Mouse (Mus musculus) limb, embryonic 12.5 days (tissue): ENCODE data around the gene Gm48552. TPM values are rescaled to one million over a fixed set of nuclear protein-coding genes. Genes with fewer than 3 reads are reported as not detected.
A peak's percentile ranks its signal among the peaks of the same experiment; 100 is the strongest.

ENCODE experiments used
- ATAC-seq: fragments of 200-750 bp; cut with Nextera tagmentation; 2 replicates; pipeline ENCODE4 v1.8.0; 2017; ENCODE audit warnings: low read depth, moderate TSS enrichment; ENCODE audit not compliant: insufficient number of reproducible peaks, insufficient read depth, low FRiP score, low TSS enrichment
- H3K27ac ChIP-seq: fragments of 300-500 bp; sonication (generic); 2 replicates; pipeline ENCODE4 v1.5.1; 2016; ENCODE audit warnings: mild to moderate bottlenecking, moderate library complexity
- H3K27me3 ChIP-seq: fragments of 300-500 bp; sonication (generic); 2 replicates; pipeline ENCODE4 v1.6.1; 2016; ENCODE audit warnings: mild to moderate bottlenecking, moderate library complexity
- H3K36me3 ChIP-seq: fragments of 300-500 bp; sonication (generic); 2 replicates; pipeline ENCODE4 v1.6.1; 2016; ENCODE audit warnings: mild to moderate bottlenecking, moderate library complexity
- H3K4me1 ChIP-seq: fragments of 300-500 bp; sonication (generic); replicated peaks from 2 replicates; pipeline ENCODE4 v1.6.1; 2016
- H3K4me2 ChIP-seq: fragments of 300-500 bp; sonication (generic); 2 replicates; pipeline ENCODE4 v1.6.1; 2016; ENCODE audit warnings: mild to moderate bottlenecking, moderate library complexity
- H3K4me3 ChIP-seq: fragments of 300-500 bp; sonication (generic); replicated peaks from 2 replicates; pipeline ENCODE4 v1.5.1; 2016; ENCODE audit warnings: mild to moderate bottlenecking
- H3K9ac ChIP-seq: fragments of 300-500 bp; sonication (generic); replicated peaks from 2 replicates; pipeline ENCODE4 v1.6.1; 2016; ENCODE audit warnings: mild to moderate bottlenecking, moderate library complexity
- H3K9me3 ChIP-seq: fragments of 300-500 bp; sonication (generic); 2 replicates; pipeline ENCODE4 v1.6.1; 2016; ENCODE audit warnings: mild to moderate bottlenecking, moderate library complexity
- WGBS: fragments of 180-500 bp; shearing (Covaris S2); methylation state at CpG from one replicate; pipeline ENCODE4 v1.1.7; 2016; 5-methylcytosine and 5-hydroxymethylcytosine counted together
- polyA plus RNA-seq: library from polyadenylated mRNA; unstranded; fragments of >200 nt; fragmentation: Nextera tagmentation; extraction: Ambion mirVana; gene quantifications from 2 replicates; pipeline ENCODE4 v1.2.1, GENCODE M21; 2016

The Gm48552 gene
- polyA plus RNA-seq, 1 experiment from 2014 or later: 3.1 TPM

- peak; percentile 11; the same call in 1 of the 2 replicates for ATAC-seq
- no peaks in the 10 kb centered on the region for H3K36me3 ChIP-seq
- H3K9me3 ChIP-seq: peaks cover 6% of the 10 kb centered on the region; the same call in 1 of the 2 replicates
- H3K27me3 ChIP-seq: peaks cover 77% of the 10 kb centered on the region
- H3K27ac ChIP-seq: peak overlapping the region; percentile 91
- peak overlapping the region; percentile 76 for H3K4me3 ChIP-seq
- H3K9ac ChIP-seq: peak overlapping the region; percentile 81
- peak overlapping the region; percentile 93 for H3K4me2 ChIP-seq
- H3K4me1 ChIP-seq: peaks cover 52% of the 10 kb centered on the region
- WGBS: under 1% methylated on average over 20 of the region's 20 CpGs
These were observed 40.8 kb downstream of the Gm48552 start for GRCm38 (mm10) chr10:81429605-81430061.

- ATAC-seq: no peak
- H3K4me3 ChIP-seq: peak overlapping the region; percentile 76
- peak overlapping the region; percentile 91 for H3K27ac ChIP-seq
- peak overlapping the region; percentile 81 for H3K9ac ChIP-seq
- H3K9me3 ChIP-seq: peaks cover 6% of the 10 kb centered on the region; the same call in 1 of the 2 replicates
- peaks cover 46% of the 10 kb centered on the region for H3K4me1 ChIP-seq
- 0% methylated on average over 48 of the region's 89 CpGs for WGBS
- H3K4me2 ChIP-seq: peak overlapping the region; percentile 93
- H3K36me3 ChIP-seq: no peaks in the 10 kb centered on the region
- H3K27me3 ChIP-seq: peaks cover 72% of the 10 kb centered on the region
These were observed 41.5 kb downstream of the Gm48552 start for GRCm38 (mm10) chr10:81430141-81430830.

- Histone ChIP-seq H3K4me1 (peaks cover 39% of the 10 kb centered on the region), H3K4me2 (peak overlapping the region; percentile 93), H3K9ac (peak overlapping the region; percentile 81), H3K36me3 (no peaks in the 10 kb centered on the region), H3K27ac (peak overlapping the region; percentile 91), H3K4me3 (peak overlapping the region; percentile 76), H3K9me3 (peaks cover 6% of the 10 kb centered on the region; the same call in 1 of the 2 replicates), H3K27me3 (peaks cover 68% of the 10 kb centered on the region)
- WGBS: 1% methylated on average over 58 of the region's 70 CpGs
- ATAC-seq: no peak
These were observed 42.2 kb downstream of the Gm48552 start for GRCm38 (mm10) chr10:81430831-81431525.

DNA sequence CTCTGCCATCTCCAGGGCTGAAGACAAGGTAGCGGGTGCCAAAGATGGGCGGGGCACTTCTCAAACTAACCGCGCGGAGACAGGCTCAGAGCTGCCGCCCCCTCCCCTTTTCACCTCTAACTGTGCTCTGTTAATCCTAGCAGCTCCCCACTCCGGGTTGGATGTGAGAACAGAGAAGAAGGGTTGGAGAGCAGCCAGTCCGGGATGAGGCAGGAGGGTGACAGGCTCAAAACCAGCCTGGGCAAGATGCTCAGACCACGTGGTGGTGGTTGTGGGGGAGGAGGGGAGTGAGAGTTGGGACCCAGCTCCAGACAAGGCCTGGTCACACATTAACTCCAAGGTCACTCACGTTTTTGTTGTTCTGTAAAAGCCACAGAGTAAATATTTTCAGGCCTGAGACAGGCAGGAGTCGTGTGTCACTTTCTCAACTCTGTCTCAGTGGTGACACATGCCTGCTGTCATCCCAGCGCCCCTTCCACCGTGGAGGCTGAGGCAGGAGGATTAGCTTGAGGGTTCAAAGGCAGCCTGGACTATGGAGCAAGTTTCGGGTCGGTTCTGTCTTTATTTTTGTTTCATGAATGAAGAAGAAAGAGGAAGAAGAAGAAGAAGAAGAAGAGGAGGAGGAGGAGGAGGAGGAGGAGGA, 42.8 kb downstream of the Gm48552 start:
- H3K9me3 ChIP-seq: peaks cover 6% of the 10 kb centered on the region; the same call in 1 of the 2 replicates
- H3K4me1 ChIP-seq: peaks cover 32% of the 10 kb centered on the region
- H3K4me3 ChIP-seq: peak overlapping the region; percentile 76
- peaks cover 62% of the 10 kb centered on the region for H3K27me3 ChIP-seq
- no peak overlapping the region for H3K9ac ChIP-seq
- peak overlapping the region; percentile 93 for H3K4me2 ChIP-seq
- 13% methylated on average over 15 of the region's 15 CpGs for WGBS
- no peak overlapping the region for H3K27ac ChIP-seq
- no peak for ATAC-seq
- H3K36me3 ChIP-seq: no peaks in the 10 kb centered on the region

DNA sequence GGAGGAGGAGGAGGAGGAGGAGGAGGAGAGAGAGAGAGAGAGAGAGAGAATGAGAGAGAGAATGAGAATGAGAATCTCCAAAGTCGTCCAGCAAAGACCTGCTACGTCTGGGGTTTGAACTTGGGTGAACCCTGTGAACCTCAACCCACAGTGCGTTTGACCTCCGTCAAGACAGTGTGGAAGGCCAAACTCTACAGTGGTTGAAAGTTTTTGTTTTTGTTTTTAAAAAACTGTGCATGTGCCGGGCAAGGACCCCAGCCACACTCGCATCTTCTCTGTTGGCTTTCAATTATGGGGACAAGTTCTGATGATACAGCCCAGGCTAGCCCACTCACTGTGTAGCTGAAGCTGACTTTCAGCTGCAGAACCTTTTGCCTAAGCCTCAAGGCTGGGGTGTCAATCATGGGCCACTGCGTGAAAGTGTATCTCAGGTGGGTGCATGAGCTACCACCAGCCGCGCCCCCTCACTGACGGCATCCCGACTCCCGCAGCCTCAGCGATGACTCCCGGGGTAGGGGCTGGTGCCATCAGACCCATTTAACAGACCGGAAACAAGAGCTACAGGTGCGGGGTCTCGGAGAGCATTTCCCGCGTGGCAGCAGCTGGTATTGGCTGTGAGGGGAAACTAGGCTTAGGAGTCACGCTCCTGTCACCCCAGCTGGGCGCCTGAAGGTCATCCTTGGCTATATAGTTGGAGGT, 43.5 kb downstream of the Gm48552 start:
- Histone ChIP-seq H3K27me3 (peaks cover 55% of the 10 kb centered on the region), H3K9me3 (peaks cover 6% of the 10 kb centered on the region; the same call in 1 of the 2 replicates), H3K27ac (no peak overlapping the region), H3K4me1 (peaks cover 26% of the 10 kb centered on the region), H3K4me3 (no peak overlapping the region; the same call in 1 of the 2 replicates), H3K9ac (no peak overlapping the region), H3K4me2 (peak overlapping the region; percentile 47), H3K36me3 (no peaks in the 10 kb centered on the region)
- no peak for ATAC-seq
- WGBS: 65% methylated on average over 21 of the region's 21 CpGs

- H3K9ac ChIP-seq: no peak overlapping the region
- H3K27me3 ChIP-seq: peaks cover 49% of the 10 kb centered on the region
- no peak overlapping the region for H3K27ac ChIP-seq
- H3K9me3 ChIP-seq: peaks cover 6% of the 10 kb centered on the region; the same call in 1 of the 2 replicates
- peak overlapping the region; percentile 19; the same call in 1 of the 2 replicates for H3K4me3 ChIP-seq
- WGBS: 6% methylated on average over 17 of the region's 17 CpGs
- peaks cover 24% of the 10 kb centered on the region for H3K4me1 ChIP-seq
- no peaks in the 10 kb centered on the region for H3K36me3 ChIP-seq
- ATAC-seq: peak; percentile 69
- H3K4me2 ChIP-seq: peak overlapping the region; percentile 47
These were observed 44.1 kb downstream of the Gm48552 start for GRCm38 (mm10) chr10:81432868-81433262.

DNA sequence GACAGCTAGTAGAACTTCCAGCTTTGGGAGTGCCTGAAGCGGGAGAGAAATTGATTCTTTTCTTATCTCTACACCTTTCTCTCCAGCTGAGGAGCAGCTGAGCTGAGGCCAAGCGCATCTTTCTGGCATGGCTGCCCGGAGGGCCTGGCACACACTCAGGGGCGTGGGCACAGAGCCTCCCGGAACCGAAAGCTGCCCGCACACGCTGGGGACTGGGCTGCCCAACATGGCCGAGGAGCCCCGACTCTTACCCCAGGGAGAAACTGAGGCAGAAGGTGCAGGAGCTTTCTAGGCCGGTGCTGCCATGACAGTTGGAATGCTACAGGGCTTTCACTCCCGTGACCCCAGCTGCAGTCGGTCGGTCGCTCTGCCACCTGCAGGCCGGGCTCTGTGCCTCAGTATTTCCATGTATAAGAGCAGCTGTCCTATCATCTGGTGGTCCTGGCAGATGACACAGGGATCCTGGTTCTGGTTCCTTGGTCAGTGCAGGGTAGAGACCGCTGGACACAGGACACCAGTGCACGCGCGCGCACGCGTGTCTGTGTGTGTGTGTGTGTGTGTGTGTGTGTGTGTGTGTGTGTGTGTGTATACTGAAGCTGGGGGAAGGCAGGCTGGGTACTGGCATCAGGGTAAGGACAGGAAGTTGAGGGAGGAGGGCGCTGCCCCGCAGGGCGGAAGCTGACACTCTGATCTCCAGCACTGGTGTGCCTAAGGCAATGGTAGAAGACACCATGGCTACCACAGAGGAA, 44.9 kb downstream of the Gm48552 start:
- Histone ChIP-seq H3K27ac (no peak overlapping the region), H3K4me1 (peaks cover 24% of the 10 kb centered on the region), H3K4me3 (no peak overlapping the region)

DNA sequence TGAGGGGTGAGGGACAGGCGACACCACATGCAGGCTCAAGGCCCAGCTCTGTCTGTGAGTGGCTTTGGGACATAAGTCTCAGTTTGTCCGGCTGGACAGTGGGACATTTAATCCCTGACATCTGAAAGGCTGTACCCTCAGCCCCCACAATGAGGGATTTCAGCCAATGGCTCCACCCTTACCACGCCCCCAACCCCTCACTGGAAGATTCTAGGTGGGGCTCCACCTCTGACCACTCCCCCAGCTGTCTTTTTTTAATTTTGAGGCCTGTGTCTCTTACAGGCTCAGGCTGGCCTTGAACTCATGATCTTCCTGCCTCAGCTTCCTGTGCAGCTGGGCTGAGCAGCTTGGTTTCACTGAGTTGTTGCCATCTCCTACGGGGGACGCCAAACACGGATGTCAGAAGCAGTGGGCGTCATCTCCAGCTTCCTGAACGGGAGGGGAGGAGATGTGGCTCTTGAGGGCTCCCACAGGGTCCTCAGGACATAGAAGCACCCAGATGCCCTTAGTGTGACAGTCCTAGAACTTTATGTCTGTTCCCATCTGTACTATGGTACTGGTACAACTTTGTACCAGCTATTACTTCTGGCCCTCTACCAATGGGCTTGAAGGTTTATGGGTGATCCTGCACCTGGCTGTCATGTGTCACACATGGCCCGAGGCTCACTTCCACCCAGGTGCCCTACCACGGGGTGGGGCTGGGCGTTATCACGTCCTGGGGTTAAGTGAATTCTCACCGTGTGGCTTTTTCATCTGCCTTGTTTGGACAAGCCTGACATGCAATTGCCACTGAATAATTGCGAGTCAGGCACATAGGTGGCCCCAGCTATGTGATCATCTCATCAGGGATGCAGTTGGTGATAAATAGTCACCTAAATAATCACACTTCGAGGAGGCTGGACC, 45.8 kb downstream of the Gm48552 start:
- Histone ChIP-seq H3K27me3 (peaks cover 33% of the 10 kb centered on the region), H3K27ac (no peak overlapping the region), H3K9ac (no peak overlapping the region), H3K36me3 (no peaks in the 10 kb centered on the region), H3K9me3 (no peaks in the 10 kb centered on the region), H3K4me2 (no peak overlapping the region), H3K4me1 (peaks cover 21% of the 10 kb centered on the region), H3K4me3 (no peak overlapping the region)
- WGBS: 57% methylated on average over 15 of the region's 15 CpGs
- no peak for ATAC-seq

More for the DNA sequence above, 44.9 kb downstream of the Gm48552 start:
- Histone ChIP-seq H3K9ac (no peak overlapping the region), H3K36me3 (no peaks in the 10 kb centered on the region), H3K27me3 (peaks cover 41% of the 10 kb centered on the region), H3K9me3 (peaks cover 2% of the 10 kb centered on the region; the same call in 1 of the 2 replicates), H3K4me2 (peak overlapping the region; percentile 47; the same call in 1 of the 2 replicates)
- 75% methylated on average over 26 of the region's 26 CpGs for WGBS
- ATAC-seq: no peak

DNA sequence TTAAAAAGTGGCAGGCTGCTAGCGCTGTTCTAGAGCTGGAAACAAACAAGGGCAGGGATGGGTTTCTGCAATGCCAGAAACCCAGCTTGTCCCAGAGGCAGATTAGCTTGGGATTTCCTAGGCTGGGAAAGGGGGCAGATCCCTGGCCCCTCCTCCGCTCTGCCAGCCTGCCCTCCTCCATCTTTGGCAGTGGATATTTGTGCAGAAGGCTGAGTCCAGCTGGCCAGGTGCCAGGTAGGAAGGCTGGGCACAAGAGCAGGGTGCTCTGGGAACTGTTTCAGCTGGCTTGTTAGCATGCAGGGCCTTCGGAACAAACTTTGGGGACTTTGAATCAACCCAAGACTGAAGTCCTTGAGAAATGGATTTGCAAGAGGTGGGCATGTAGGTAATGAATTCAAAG, 46.6 kb downstream of the Gm48552 start:
- WGBS: 65% methylated on average over 3 of the region's 3 CpGs
- no peaks in the 10 kb centered on the region for H3K9me3 ChIP-seq
- no peak overlapping the region for H3K27ac ChIP-seq
- peaks cover 18% of the 10 kb centered on the region for H3K4me1 ChIP-seq
- peaks cover 33% of the 10 kb centered on the region for H3K27me3 ChIP-seq
- no peak overlapping the region for H3K4me2 ChIP-seq
- ATAC-seq: no peak
- no peak overlapping the region for H3K9ac ChIP-seq
- no peak overlapping the region for H3K4me3 ChIP-seq
- no peaks in the 10 kb centered on the region for H3K36me3 ChIP-seq
